Mouse (Mus musculus) mouse embryonic stem cell (cell line): ENCODE results near the gene Slc7a6os.
"Not testable (repeated sequence)": the region's sequence is repeated elsewhere in the genome, so short reads cannot be mapped to it uniquely, and the experiment has no call there.

Experiments
- in situ Hi-C, 2 experiments: fragments of 300-500 bp; cut with MboI; formaldehyde crosslinking; loops; 1 replicate in 1 of 2; 3 replicates in 1 of 2; pipeline ENCODE4 v1.14.3; 2019 to 2020; ENCODE audit warnings: low sequenced_read_pairs in 2 of 2, low pct_unique_long_range_greater_than_20kb in 1 of 2, mixed read lengths in 1 of 2; ENCODE audit not compliant: unreplicated experiment in 1 of 2

Gene Slc7a6os

DNA sequence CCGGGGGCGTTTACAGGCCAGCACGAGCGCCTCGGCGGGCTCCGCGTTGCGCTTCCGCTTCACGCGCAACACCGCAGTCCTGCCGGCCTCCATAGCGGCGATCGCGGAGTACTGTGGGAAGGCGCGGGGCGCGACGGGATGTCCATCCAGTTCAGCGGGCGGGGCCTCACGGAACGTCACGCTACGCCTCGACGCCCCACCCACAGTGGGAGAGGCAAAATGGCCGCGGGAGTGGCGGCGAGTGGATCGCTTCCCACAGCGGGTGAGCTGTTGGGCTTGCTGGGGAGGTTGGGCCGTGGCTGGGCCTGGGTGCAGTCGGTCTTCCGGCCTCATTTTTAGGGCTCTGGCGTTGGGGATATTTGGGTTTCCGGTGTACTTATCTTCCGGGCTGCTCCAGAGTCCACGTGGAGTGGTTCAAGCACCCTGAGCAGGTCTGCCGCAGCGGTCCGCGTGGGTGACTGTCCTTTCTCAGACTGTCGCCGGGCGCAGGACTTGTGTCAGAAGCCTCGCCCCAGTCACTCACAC lies at the start of gene Slc7a6os, which contains the start of gene Prmt7:
Slc7a6os (minus strand) TSS at position 115 of the 525 bp plus-strand sequence.
Prmt7 (plus strand) TSS at position 116 of the 525 bp plus-strand sequence.
- in situ Hi-C loops: no loop called here

DNA sequence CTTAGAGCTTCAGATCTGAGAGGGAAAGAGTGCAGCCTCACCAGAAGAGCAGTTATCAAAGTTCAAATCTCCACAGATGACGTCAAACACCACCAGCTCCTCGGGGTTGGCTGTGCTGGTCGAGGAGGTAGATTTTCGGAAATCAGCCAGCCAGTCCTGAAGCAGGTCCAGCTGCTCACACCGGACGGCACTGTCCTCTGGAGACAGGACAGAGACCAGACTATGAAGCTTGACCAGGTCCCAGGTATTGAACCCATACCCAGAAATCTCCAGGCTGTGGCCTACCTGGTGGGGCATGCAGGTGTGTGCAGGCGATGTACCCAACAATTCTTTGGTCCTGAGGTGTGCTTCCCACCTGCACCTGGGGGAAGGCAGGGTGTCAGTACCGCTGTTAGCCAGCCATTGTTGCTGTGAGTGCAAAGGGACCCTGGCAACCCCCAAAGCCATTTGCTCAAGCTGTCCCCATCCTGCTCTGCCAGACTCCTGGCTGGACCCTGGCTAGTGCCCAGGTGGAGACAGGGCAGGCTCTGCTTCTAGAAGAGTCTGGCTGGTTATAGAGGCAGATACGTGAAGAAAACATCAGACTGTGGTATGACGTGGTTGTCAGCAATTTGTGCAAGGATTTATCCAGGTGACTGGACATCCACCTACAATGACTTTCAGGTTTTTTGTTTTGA lies 49.0 kb upstream of the Slc7a6os start:
- in situ Hi-C loops: no loop called here

- in situ Hi-C loops: no loop called here
Observed at GRCm38 (mm10) chr8:106258169-106258568, 47.4 kb upstream of the Slc7a6os start.

GRCm38 (mm10) chr8:106250186-106250585 lies 39.5 kb upstream of the Slc7a6os start:
- in situ Hi-C loops: no loop called here

DNA sequence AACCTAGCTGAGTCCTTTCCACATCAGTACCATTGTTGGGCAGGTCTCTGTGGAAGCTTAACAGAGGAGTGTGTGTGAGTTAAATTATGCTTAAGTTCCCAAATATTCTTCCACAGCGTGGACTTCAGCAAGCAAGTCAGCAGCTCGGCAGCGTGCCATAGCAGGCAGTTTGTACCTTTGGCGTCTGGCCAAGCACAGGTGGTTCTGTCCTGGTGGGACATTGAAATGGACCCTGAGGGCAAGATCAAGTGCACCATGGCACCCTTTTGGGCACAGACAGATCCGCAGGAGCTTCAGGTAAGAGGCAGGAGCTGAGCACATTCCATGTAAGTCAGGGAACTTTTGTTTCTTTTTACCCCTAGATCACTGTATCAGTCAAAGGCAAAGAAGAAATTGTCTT lies 26.4 kb upstream of the Slc7a6os start:
- in situ Hi-C loops: no loop called here

DNA sequence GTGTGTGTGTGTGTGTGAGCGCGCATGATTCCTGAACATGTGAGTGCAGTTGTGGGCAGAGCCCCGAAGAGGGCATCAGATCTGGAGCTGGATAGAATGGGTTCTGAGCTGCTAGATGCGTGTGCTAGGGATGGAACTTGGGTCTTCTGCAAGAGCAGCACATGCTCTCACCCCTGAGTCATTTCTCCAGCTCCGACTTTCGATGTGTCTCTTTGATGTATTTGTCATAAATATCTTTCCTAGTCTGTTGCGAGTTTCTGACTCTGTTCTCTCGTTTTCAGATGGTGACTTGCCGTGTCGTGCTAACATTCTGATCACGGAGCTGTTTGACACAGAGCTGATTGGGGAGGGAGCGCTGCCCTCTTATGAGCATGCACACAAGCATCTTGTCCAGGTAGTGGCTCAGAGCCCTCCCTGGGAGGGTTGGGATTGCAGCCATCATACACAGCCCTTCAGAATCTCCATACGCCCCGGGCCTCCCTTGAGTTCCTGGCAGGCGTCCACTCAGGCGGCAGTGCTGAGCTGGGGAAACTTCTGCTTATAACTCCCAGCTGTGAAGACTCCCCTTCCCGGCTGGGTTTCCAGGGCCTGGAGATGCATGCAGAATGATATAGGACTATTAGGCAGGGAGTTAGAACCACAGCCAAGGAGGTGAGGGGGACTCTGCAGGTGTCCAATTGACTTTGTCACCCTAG lies 24.0 kb upstream of the Slc7a6os start:
- in situ Hi-C loops: no loop called here

DNA sequence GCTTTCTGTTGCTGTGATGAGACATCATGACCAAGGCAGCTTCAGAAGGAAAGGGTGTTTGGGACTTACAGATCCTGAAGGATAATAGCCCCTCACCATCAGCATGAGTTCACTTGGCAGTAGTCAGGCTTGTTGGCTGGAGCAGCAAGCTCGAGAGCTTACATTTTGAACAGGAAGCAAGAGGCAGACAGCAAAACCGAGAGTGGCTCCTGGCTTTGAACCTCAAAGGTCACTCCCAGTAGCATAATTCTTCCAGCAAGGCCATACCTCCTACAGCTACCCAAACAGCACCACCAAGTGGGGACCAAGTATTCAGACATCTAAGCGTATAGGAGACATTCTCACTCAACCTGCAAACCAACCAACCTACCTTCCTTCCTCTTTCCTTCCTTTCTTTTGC lies 22.0 kb upstream of the Slc7a6os start:
- in situ Hi-C loops: no loop called here

- in situ Hi-C loops: no loop called here
Observed at GRCm38 (mm10) chr8:106231536-106231935, 20.8 kb upstream of the Slc7a6os start.

- in situ Hi-C loops: no loop called here
Observed at GRCm38 (mm10) chr8:106226589-106226988, 15.9 kb upstream of the Slc7a6os start.

- in situ Hi-C loops: no loop called here
Observed at GRCm38 (mm10) chr8:106219620-106220019, 8.9 kb upstream of the Slc7a6os start.

GRCm38 (mm10) chr8:106213959-106214358 lies 3.2 kb upstream of the Slc7a6os start:
- in situ Hi-C loops: no loop called here

- in situ Hi-C loops: no loop called here
Observed at GRCm38 (mm10) chr8:106211421-106211820, 686 bp upstream of the Slc7a6os start.

GRCm38 (mm10) chr8:106210035-106210731 lies 552 bp downstream of the Slc7a6os start:
- in situ Hi-C loops: no loop called here

- in situ Hi-C loops: not testable (repeated sequence)
Observed at GRCm38 (mm10) chr8:106199596-106199995, 11.1 kb downstream of the Slc7a6os start.

- in situ Hi-C loops: no loop called here
Observed at GRCm38 (mm10) chr8:106198741-106199140, 12.0 kb downstream of the Slc7a6os start.

GRCm38 (mm10) chr8:106194062-106194461 lies 16.7 kb downstream of the Slc7a6os start:
- in situ Hi-C loops: no loop called here

GRCm38 (mm10) chr8:106193162-106193561 lies 17.6 kb downstream of the Slc7a6os start:
- in situ Hi-C loops: no loop called here

DNA sequence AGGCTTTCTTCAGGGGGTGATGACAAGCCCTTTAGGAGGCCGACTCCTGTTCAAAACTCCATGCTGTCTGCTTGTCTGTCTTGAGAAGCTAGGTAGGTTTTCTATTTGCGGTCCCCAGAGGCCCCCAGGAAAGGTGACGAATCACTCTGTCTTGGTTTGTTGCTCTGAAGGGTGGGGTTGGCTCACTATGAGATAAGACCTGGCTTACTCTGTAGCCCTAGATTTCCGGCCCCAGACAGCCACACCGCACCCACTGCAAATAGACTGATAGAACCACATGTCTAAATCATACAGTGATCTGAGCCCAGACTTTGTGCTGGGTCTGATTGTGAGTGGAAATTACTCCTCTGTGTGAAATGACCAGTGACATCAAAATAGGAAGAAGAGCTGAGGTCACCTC lies 19.1 kb downstream of the Slc7a6os start:
- in situ Hi-C loops: no loop called here

DNA sequence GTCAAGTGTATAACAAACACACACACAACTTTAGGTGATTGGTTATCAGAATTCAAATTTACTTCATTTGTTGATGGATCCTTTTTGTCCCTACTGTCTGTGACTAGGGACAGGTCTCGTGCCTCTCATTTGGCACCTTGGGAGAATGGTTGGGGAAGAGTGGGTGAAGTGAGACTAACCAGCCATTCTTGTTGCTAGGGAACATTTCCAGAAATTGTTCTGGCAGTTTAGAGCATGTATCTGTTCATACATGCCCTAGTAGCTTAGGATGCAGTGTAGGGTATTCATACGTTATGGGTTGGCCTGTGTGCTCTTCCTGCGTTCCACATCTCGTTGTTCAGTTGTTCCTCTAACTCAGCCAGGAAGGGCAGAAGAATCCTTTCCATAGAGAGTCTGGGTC lies 21.6 kb downstream of the Slc7a6os start:
- in situ Hi-C loops: no loop called here
